Mouse (Mus musculus) mammary gland, adult 2 months (tissue): Measurements from ENCODE around the gene Colca2. TPM values are rescaled to one million over a fixed set of nuclear protein-coding genes. Genes with fewer than 3 reads are reported as not detected.

Source experiments
- polyA plus RNA-seq: library from polyadenylated mRNA; depleted of rRNA; stranded (reverse); fragments of >200 nt; gene quantifications from 2 replicates; pipeline ENCODE4 v1.2.3, GENCODE M21; 2012; ENCODE audit warnings: low replicate concordance; rRNA removed

Gene Colca2
- polyA plus RNA-seq = 4.6 and 9.5 TPM in 2 replicates

GRCm38 (mm10) chr9:51278500-51279381 is at the start of gene Colca2:
Colca2 (minus strand) TSS chr9:51278569.

Other genes starting within 250 kb of the Colca2 start
- gene Btg4, start 217.7 kb downstream of the Colca2 start, polyA plus RNA-seq = not detected in 2 replicates
- 3.3 and 3.6 TPM in 2 replicates for gene Layn, start 201.5 kb downstream of the Colca2 start, polyA plus RNA-seq
- gene 4833427G06Rik, start 176.5 kb downstream of the Colca2 start, polyA plus RNA-seq = not detected in 2 replicates
- 0.04 and 0.08 TPM in 2 replicates for gene Gm32742, start 113.1 kb downstream of the Colca2 start, polyA plus RNA-seq
- 27.3 and 77.5 TPM in 2 replicates for gene Pou2af1, start 64.9 kb downstream of the Colca2 start, polyA plus RNA-seq
- 1.3 and 2.9 TPM in 2 replicates for gene 1810046K07Rik, start 50.3 kb upstream of the Colca2 start, polyA plus RNA-seq